Comparison of ENCODE assay signal across 10 mouse cellular contexts in the genomic region with DNA sequence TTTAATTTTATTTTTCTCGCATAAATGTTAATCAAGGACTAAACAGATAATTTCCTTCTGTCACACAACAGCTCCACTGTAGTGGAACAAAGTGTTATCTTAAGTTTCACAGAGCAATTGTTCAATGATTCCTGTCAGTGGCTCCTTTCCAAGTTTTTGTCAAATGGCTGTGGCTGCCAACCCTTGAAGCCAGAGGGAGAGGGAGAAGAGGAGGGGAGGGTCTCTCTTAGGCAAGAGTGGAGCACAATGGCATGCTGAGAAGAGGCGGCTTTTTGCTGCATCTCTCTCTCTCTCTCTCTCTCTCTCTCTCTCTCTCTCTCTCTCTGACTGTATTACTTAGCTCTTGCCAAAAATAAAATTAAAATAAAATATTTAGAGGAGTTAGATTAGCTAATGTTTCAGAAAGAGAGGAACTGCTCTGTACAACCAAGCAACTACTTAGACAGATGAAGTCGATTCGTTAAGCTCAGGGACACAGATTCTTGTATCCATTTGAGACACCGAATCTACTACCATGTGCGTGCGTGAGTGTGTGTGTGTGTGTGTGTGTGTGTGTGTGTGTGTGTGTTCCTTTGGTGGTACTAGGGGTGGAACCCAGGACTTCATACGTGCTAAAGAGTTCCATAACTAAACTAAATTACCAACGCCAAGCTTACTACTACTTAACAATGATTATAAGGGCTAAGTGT.
DNase-seq lines count a peak whose midpoint lies in the region; ATAC-seq lines count a peak whose summit lies in the region.
"Had no signal": no experiment of that assay in that cellular context is flagged by ENCODE, and none has a peak within 500 bp of the region (broad histone marks: within the 10 kb centered on the region; RNA-seq: fewer than 3 reads in every experiment).

No protein-coding gene starts in this region.

- H3K36me3 ChIP-seq in forebrain, embryonic 14.5 days (ENCODE audit: control insufficient read depth, insufficient read depth, low read length) = no peaks in the 10 kb centered on the region
- no peaks in the 10 kb centered on the region for H3K36me3 ChIP-seq in forebrain, embryonic 11.5 days (ENCODE audit: control insufficient read depth, insufficient read depth, low read length)
- no peaks in the 10 kb centered on the region for H3K36me3 ChIP-seq in lung, embryonic 16.5 days (ENCODE audit: control insufficient read depth, insufficient read depth, low read length)

- no peak overlapping the region for H3K4me2 ChIP-seq in forebrain, embryonic 14.5 days (ENCODE audit: low read length)
- no peak overlapping the region for H3K4me2 ChIP-seq in forebrain, embryonic 11.5 days (ENCODE audit: low read depth, low read length, severe bottlenecking)
- peak overlapping the region; percentile 2; the same call in 1 of the 2 replicates for H3K4me2 ChIP-seq in lung, embryonic 16.5 days (ENCODE audit: low read depth, low read length)
- H3K4me2 ChIP-seq: limb, embryonic 12.5 days had no signal

- H3K27ac ChIP-seq in forebrain, embryonic 14.5 days (ENCODE audit: low read depth, low read length) = no peak overlapping the region
- H3K27ac ChIP-seq in forebrain, embryonic 11.5 days (ENCODE audit: low read depth, low read length) = no peak overlapping the region
- H3K27ac ChIP-seq in lung, embryonic 16.5 days (ENCODE audit: low read length) = peak overlapping the region; percentile 56
- H3K27ac ChIP-seq: limb, embryonic 12.5 days had no signal

- WGBS in forebrain, embryonic 14.5 days = 51% methylated on average over 9 of the region's 9 CpGs
- 84% methylated on average over 9 of the region's 9 CpGs for WGBS in forebrain, embryonic 11.5 days
- 50% methylated on average over 9 of the region's 9 CpGs for WGBS in lung, embryonic 16.5 days

- no peak overlapping the region for H3K9ac ChIP-seq in forebrain, embryonic 14.5 days (ENCODE audit: low read length)
- H3K9ac ChIP-seq in forebrain, embryonic 11.5 days (ENCODE audit: low read length) = no peak overlapping the region
- H3K9ac ChIP-seq in lung, embryonic 16.5 days (ENCODE audit: low read length) = no peak overlapping the region
- H3K9ac ChIP-seq: limb, embryonic 12.5 days had no signal

- H3K9me3 ChIP-seq in forebrain, embryonic 14.5 days (replicated peaks; ENCODE audit: control insufficient read depth, low read length) = no peaks in the 10 kb centered on the region
- H3K9me3 ChIP-seq in forebrain, embryonic 11.5 days (ENCODE audit: control insufficient read depth, low read length) = no peaks in the 10 kb centered on the region
- H3K9me3 ChIP-seq in lung, embryonic 16.5 days (ENCODE audit: control insufficient read depth, low read length) = no peaks in the 10 kb centered on the region; the same call in 1 of the 2 replicates
- H3K9me3 ChIP-seq: limb, embryonic 12.5 days had no signal

- H3K27me3 ChIP-seq in forebrain, embryonic 14.5 days (replicated peaks; ENCODE audit: control insufficient read depth, insufficient read depth, low read length) = no peaks in the 10 kb centered on the region
- no peaks in the 10 kb centered on the region for H3K27me3 ChIP-seq in forebrain, embryonic 11.5 days (ENCODE audit: control insufficient read depth, insufficient read depth, low read length)
- H3K27me3 ChIP-seq in lung, embryonic 16.5 days (ENCODE audit: control insufficient read depth, insufficient read depth, low read depth, low read length) = no peaks in the 10 kb centered on the region
- H3K27me3 ChIP-seq: limb, embryonic 12.5 days had no signal

- no peak overlapping the region for H3K4me3 ChIP-seq in forebrain, embryonic 14.5 days (ENCODE audit: low read depth, low read length)
- no peak overlapping the region for H3K4me3 ChIP-seq in forebrain, embryonic 11.5 days (ENCODE audit: low read depth, low read length)
- no peak overlapping the region for H3K4me3 ChIP-seq in lung, embryonic 16.5 days (ENCODE audit: low read length)
- H3K4me3 ChIP-seq: limb, embryonic 12.5 days had no signal

- ATAC-seq in forebrain, embryonic 14.5 days = peak; percentile 80
- ATAC-seq in forebrain, embryonic 11.5 days (replicated peaks; ENCODE audit: low FRiP score) = no peak
- ATAC-seq in lung, embryonic 16.5 days (ENCODE audit: low read depth) = peak; percentile 91
- ATAC-seq in erythroblast, adult 5-6 weeks (replicated peaks; ENCODE audit: low FRiP score, poor library complexity, severe bottlenecking) = no peak

- DNase-seq in forebrain, embryonic 14.5 days (ENCODE audit: low spot score) = peak; percentile 82
- no peak for DNase-seq in forebrain, embryonic 11.5 days (ENCODE audit: low spot score)
- peak; percentile 59 for DNase-seq in Muller cell, postnatal 12 days (ENCODE audit: inconsistent ontology term)
- peak; percentile 36 to 43 for DNase-seq in heart, adult 9 months (ENCODE audit: low spot score in 2 of 2)
- no peak for DNase-seq in urinary bladder, postnatal 36 days (ENCODE audit: low spot score in 2 of 2)
- DNase-seq in urinary bladder, adult 2 months (ENCODE audit: low spot score) = no peak
- DNase-seq: kidney, postnatal 36 days had no signal

- no peaks in the 10 kb centered on the region for H3K4me1 ChIP-seq in forebrain, embryonic 14.5 days (ENCODE audit: control insufficient read depth, insufficient read depth, low read length)
- no peaks in the 10 kb centered on the region for H3K4me1 ChIP-seq in forebrain, embryonic 11.5 days (replicated peaks; ENCODE audit: control insufficient read depth, insufficient read depth, low read length)
- H3K4me1 ChIP-seq in lung, embryonic 16.5 days (replicated peaks; ENCODE audit: control insufficient read depth, insufficient read depth, low read length) = peaks cover 19% of the 10 kb centered on the region

Comparison
In these comparisons a context has a peak if more than half of its experiments do, and no peak if none do; other contexts are left out.
1. ATAC-seq: peak in forebrain, embryonic 14.5 days (single experiment) and lung, embryonic 16.5 days (single experiment); none in forebrain, embryonic 11.5 days (single experiment) and erythroblast, adult 5-6 weeks (single experiment).
2. DNase-seq: peak in forebrain, embryonic 14.5 days (single experiment), Muller cell, postnatal 12 days (single experiment) and heart, adult 9 months (2 of 2); none in forebrain, embryonic 11.5 days (single experiment), urinary bladder, postnatal 36 days (0 of 2) and urinary bladder, adult 2 months (single experiment).